Mouse (Mus musculus) MEL (cell line): Measurements from ENCODE around the gene Hpn. TPM values are rescaled to one million over a fixed set of nuclear protein-coding genes. Genes with fewer than 3 reads are reported as not detected.

Experiments
- DNase-seq: peaks from one replicate; pipeline ENCODE4 v3.0.0; 2011; ENCODE audit warnings: low read depth, low spot score
- H3K27ac ChIP-seq: 2 replicates; pipeline ENCODE4 v1.5.1; 2012; ENCODE audit warnings: low read depth, mild to moderate bottlenecking, control low read depth, low read length, moderate library complexity; ENCODE audit not compliant: control insufficient read depth
- H3K27me3 ChIP-seq, 2 experiments: fragments of 150-350 bp in 1 of 2; sonication (generic) in 1 of 2; 2 replicates each; pipeline ENCODE4 v1.6.1; 2012; ENCODE audit warnings: low read length in 2 of 2, mild to moderate bottlenecking in 2 of 2, improper control_type of control experiment in 1 of 2, moderate library complexity in 1 of 2; ENCODE audit not compliant: insufficient read depth in 2 of 2, control insufficient read depth in 1 of 2
- H3K36me3 ChIP-seq, 2 experiments: 2 replicates each; pipeline ENCODE4 v1.6.1; 2012 to 2014; ENCODE audit warnings: low read length in 2 of 2, improper control_type of control experiment in 1 of 2, inconsistent platforms in 1 of 2, mild to moderate bottlenecking in 1 of 2; ENCODE audit not compliant: insufficient read depth in 2 of 2, control insufficient read depth in 1 of 2
- H3K4me1 ChIP-seq, 2 experiments: fragments of 150-350 bp in 1 of 2; sonication (generic) in 1 of 2; 2 replicates each; pipeline ENCODE4 v1.6.1; 2012; ENCODE audit warnings: low read length in 2 of 2, improper control_type of control experiment in 1 of 2, mild to moderate bottlenecking in 1 of 2; ENCODE audit not compliant: insufficient read depth in 2 of 2, control insufficient read depth in 1 of 2
- H3K4me3 ChIP-seq, 2 experiments: fragments of 150-350 bp in 1 of 2; sonication (generic) in 1 of 2; 2 replicates each; pipeline ENCODE4 v1.5.1; 2012; ENCODE audit warnings: low read depth in 2 of 2, low read length in 2 of 2, mild to moderate bottlenecking in 2 of 2, moderate library complexity in 2 of 2, control low read depth in 1 of 2, improper control_type of control experiment in 1 of 2; ENCODE audit not compliant: control insufficient read depth in 1 of 2, insufficient read depth in 1 of 2
- H3K79me2 ChIP-seq: 2 replicates; pipeline ENCODE4 v1.6.1; 2012; ENCODE audit warnings: mild to moderate bottlenecking, low read length, moderate library complexity; ENCODE audit not compliant: control insufficient read depth, poor library complexity, insufficient read depth
- H3K9ac ChIP-seq: 2 replicates; pipeline ENCODE4 v1.6.1; 2012; ENCODE audit warnings: low read depth, mild to moderate bottlenecking, control low read depth, low read length, moderate library complexity; ENCODE audit not compliant: control insufficient read depth, poor library complexity, severe bottlenecking
- H3K9me3 ChIP-seq: fragments of 150-350 bp; sonication (generic); replicated peaks from 2 replicates; pipeline ENCODE4 v1.6.1; 2012; ENCODE audit warnings: mild to moderate bottlenecking, low read length, improper control_type of control experiment, moderate library complexity; ENCODE audit not compliant: insufficient read depth
- BHLHE40 ChIP-seq: IDR thresholded peaks from 2 replicates; pipeline ENCODE4 v1.6.1; 2012; ENCODE audit warnings: low read depth, mild to moderate bottlenecking, inconsistent platforms, low read length, improper control_type of control experiment, borderline replicate concordance
- CHD1 ChIP-seq: IDR thresholded peaks from 2 replicates; pipeline ENCODE4 v1.6.1; 2012; ENCODE audit warnings: low read depth, mild to moderate bottlenecking, inconsistent platforms, low read length, improper control_type of control experiment
- E2F4 ChIP-seq: IDR thresholded peaks from 2 replicates; pipeline ENCODE4 v1.6.1; 2011; ENCODE audit warnings: low read depth, low read length, improper control_type of control experiment, borderline replicate concordance
- ELF1 ChIP-seq: IDR thresholded peaks from 2 replicates; pipeline ENCODE4 v1.6.1; 2014; ENCODE audit warnings: low read depth, mild to moderate bottlenecking, inconsistent platforms, low read length, improper control_type of control experiment, moderate library complexity
- EP300 ChIP-seq, 2 experiments: IDR thresholded peaks; 2 replicates each; pipeline ENCODE4 v1.6.1; 2011; ENCODE audit warnings: improper control_type of control experiment in 2 of 2, low read length in 2 of 2, low read depth in 1 of 2, mild to moderate bottlenecking in 1 of 2
- HCFC1 ChIP-seq: IDR thresholded peaks from 2 replicates; pipeline ENCODE4 v1.6.1; 2012; ENCODE audit warnings: low read depth, mild to moderate bottlenecking, inconsistent platforms, low read length, improper control_type of control experiment, moderate library complexity
- MAFK ChIP-seq: IDR thresholded peaks from 2 replicates; pipeline ENCODE4 v1.6.1; 2011; ENCODE audit warnings: low read depth, mild to moderate bottlenecking, low read length, improper control_type of control experiment, borderline replicate concordance
- MAZ ChIP-seq: IDR thresholded peaks from 2 replicates; pipeline ENCODE4 v1.6.1; 2012; ENCODE audit warnings: low read depth, mild to moderate bottlenecking, inconsistent platforms, low read length, improper control_type of control experiment
- MEF2A ChIP-seq: IDR thresholded peaks from 2 replicates; pipeline ENCODE4 v1.6.1; 2014; ENCODE audit warnings: low read depth, mild to moderate bottlenecking, inconsistent platforms, low read length, improper control_type of control experiment; ENCODE audit not compliant: poor library complexity, insufficient replicate concordance, severe bottlenecking; ENCODE audit errors: extremely low read depth
- MXI1 ChIP-seq: IDR thresholded peaks from 2 replicates; pipeline ENCODE4 v1.6.1; 2011; ENCODE audit warnings: mild to moderate bottlenecking, low read depth, low read length, improper control_type of control experiment
- MYB ChIP-seq: IDR thresholded peaks from 2 replicates; pipeline ENCODE4 v1.6.1; 2011; ENCODE audit warnings: mild to moderate bottlenecking, low read depth, low read length, improper control_type of control experiment
- POLR2A ChIP-seq, 2 experiments: IDR thresholded peaks; 2 replicates each; pipeline ENCODE4 v1.6.1; 2011 to 2012; ENCODE audit warnings: low read length in 2 of 2, mild to moderate bottlenecking in 2 of 2, control low read depth in 1 of 2, improper control_type of control experiment in 1 of 2, low read depth in 1 of 2, moderate library complexity in 1 of 2; ENCODE audit not compliant: control insufficient read depth in 1 of 2, insufficient read depth in 1 of 2, poor library complexity in 1 of 2
- POLR2AphosphoS2 ChIP-seq: IDR thresholded peaks from 2 replicates; pipeline ENCODE4 v1.6.1; 2011; ENCODE audit warnings: low read length, improper control_type of control experiment
- RAD21 ChIP-seq: IDR thresholded peaks from 2 replicates; pipeline ENCODE4 v1.6.1; 2011; ENCODE audit warnings: mild to moderate bottlenecking, low read depth, low read length, improper control_type of control experiment
- RCOR1 ChIP-seq: IDR thresholded peaks from 2 replicates; pipeline ENCODE4 v1.6.1; 2012; ENCODE audit warnings: low read depth, mild to moderate bottlenecking, inconsistent platforms, low read length, improper control_type of control experiment
- SIN3A ChIP-seq: IDR thresholded peaks from 2 replicates; pipeline ENCODE4 v1.6.1; 2012; ENCODE audit warnings: low read length, improper control_type of control experiment, inconsistent platforms
- SMC3 ChIP-seq: IDR thresholded peaks from 2 replicates; pipeline ENCODE4 v1.6.1; 2011; ENCODE audit warnings: low read depth, low read length, improper control_type of control experiment
- TAL1 ChIP-seq: IDR thresholded peaks from 2 replicates; pipeline ENCODE4 v1.6.1; 2012; ENCODE audit warnings: mild to moderate bottlenecking, inconsistent platforms, low read length, moderate library complexity, mixed read lengths
- TBP ChIP-seq: IDR thresholded peaks from 2 replicates; pipeline ENCODE4 v1.8.0; 2011; ENCODE audit warnings: low read depth, low read length, improper control_type of control experiment
- TCF12 ChIP-seq: IDR thresholded peaks from 2 replicates; pipeline ENCODE4 v1.6.1; 2014; ENCODE audit warnings: low read depth, mild to moderate bottlenecking, inconsistent platforms, low read length, improper control_type of control experiment, moderate library complexity
- UBTF ChIP-seq: IDR thresholded peaks from 2 replicates; pipeline ENCODE4 v1.6.1; 2012; ENCODE audit warnings: low read depth, mild to moderate bottlenecking, inconsistent platforms, low read length, improper control_type of control experiment, moderate library complexity, borderline replicate concordance; ENCODE audit not compliant: insufficient read depth
- ZC3H11A ChIP-seq: IDR thresholded peaks from 2 replicates; pipeline ENCODE4 v1.6.1; 2012; ENCODE audit warnings: low read depth, mild to moderate bottlenecking, inconsistent platforms, low read length, improper control_type of control experiment
- ZKSCAN1 ChIP-seq: IDR thresholded peaks from 2 replicates; pipeline ENCODE4 v1.6.1; 2012; ENCODE audit warnings: low read depth, mild to moderate bottlenecking, inconsistent platforms, low read length, improper control_type of control experiment, moderate library complexity
- ZMIZ1 ChIP-seq: IDR thresholded peaks from 2 replicates; pipeline ENCODE4 v1.6.1; 2012; ENCODE audit warnings: low read depth, mild to moderate bottlenecking, inconsistent platforms, low read length, improper control_type of control experiment, moderate library complexity
- ZNF384 ChIP-seq: IDR thresholded peaks from 2 replicates; pipeline ENCODE4 v1.6.1; 2012; ENCODE audit warnings: low read depth, mild to moderate bottlenecking, inconsistent platforms, low read length, improper control_type of control experiment
- polyA plus RNA-seq, 2 experiments: library from polyadenylated mRNA; stranded (reverse) in 1 of 2; unstranded in 1 of 2; fragments of >175 nt in 1 of 2; fragments of >200 nt in 1 of 2; gene quantifications; 2 replicates each; pipeline versions ENCODE4 v1.2.1 to v1.2.4; 2012; ENCODE audit warnings: low replicate concordance in 2 of 2, low read depth in 1 of 2; ENCODE audit not compliant: insufficient read length in 2 of 2, insufficient read depth in 1 of 2, missing spikeins in 1 of 2
- total RNA-seq: library from RNA; depleted of rRNA; stranded (reverse); fragments of 300-350 nt; gene quantifications from 2 replicates; pipeline ENCODE4 v1.2.3, GENCODE M21; 2012

The Hpn gene
- total and polyA plus RNA-seq, 3 experiments: 1.1 to 1.6 TPM; not detected in 1

GRCm38 (mm10) chr7:31151301-31152241, 36.5 kb upstream of the Hpn start:
- H3K4me1 ChIP-seq: peaks cover 0 to 30% of the 10 kb centered on the region in 2 experiments; a peak in 3 of 4 replicates

GRCm38 (mm10) chr7:31150566-31151300, 35.6 kb upstream of the Hpn start:
- TF ChIP-seq ELF1 (peak; percentile 16; the same call in 1 of the 2 replicates), ZMIZ1 (peak; percentile 20; the same call in 1 of the 2 replicates), MEF2A (no peak), EP300 (IDR thresholded peaks at IDR 0.05; ENCODE audit: low read depth in 1 of 2, low read length in 2 of 2) (no peak), POLR2A (IDR thresholded peaks at IDR 0.05; ENCODE audit: control insufficient read depth in 1 of 2, insufficient read depth in 1 of 2, low read depth in 1 of 2, low read length in 2 of 2, poor library complexity in 1 of 2) (peak; percentile 60 to 67; a peak in 2 of 4 replicates), ZC3H11A (no peak), MXI1 (peak; percentile 53), MAZ (peak; percentile 92), RAD21 (no peak), UBTF (0 out of 2 replicates have a peak, but pooled peaks have one; percentile 61)
- H3K36me3 ChIP-seq: peaks cover 0 to 9% of the 10 kb centered on the region in 2 experiments; a peak in 2 of 4 replicates
- peak overlapping the region; percentile 80 to 98 for H3K4me3 ChIP-seq
- H3K27ac ChIP-seq: peak overlapping the region; percentile 82
- H3K4me1 ChIP-seq: peaks cover 0 to 27% of the 10 kb centered on the region in 2 experiments; a peak in 3 of 4 replicates
- H3K9me3 ChIP-seq: no peaks in the 10 kb centered on the region
- DNase-seq: peak; percentile 84
- no peaks in the 10 kb centered on the region for H3K27me3 ChIP-seq
- peaks cover 23% of the 10 kb centered on the region for H3K79me2 ChIP-seq
- peak overlapping the region; percentile 93 for H3K9ac ChIP-seq

More at GRCm38 (mm10) chr7:31151301-31152241, 36.5 kb upstream of the Hpn start:
- H3K36me3 ChIP-seq: peaks cover 0 to 9% of the 10 kb centered on the region in 2 experiments; a peak in 2 of 4 replicates
- DNase-seq: peak; percentile 87
- no peaks in the 10 kb centered on the region for H3K27me3 ChIP-seq
- H3K4me3 ChIP-seq: peak overlapping the region; percentile 80 to 98
- H3K9ac ChIP-seq: peak overlapping the region; percentile 93
- H3K9me3 ChIP-seq: no peaks in the 10 kb centered on the region
- no peak for TF ChIP-seq MAFK
- 0 out of 2 replicates have a peak, but pooled peaks have one; percentile 18 for TF ChIP-seq E2F4
- TF ChIP-seq ELF1: peak; percentile 41; the same call in 1 of the 2 replicates
- 0 out of 2 replicates have a peak, but pooled peaks have one; percentile 30 for TF ChIP-seq BHLHE40
- peak; percentile 65 to 69 for TF ChIP-seq POLR2A (IDR thresholded peaks at IDR 0.05; ENCODE audit: control insufficient read depth in 1 of 2, insufficient read depth in 1 of 2, low read depth in 1 of 2, low read length in 2 of 2, poor library complexity in 1 of 2)
- 0 out of 2 replicates have a peak, but pooled peaks have one; percentile 21 for TF ChIP-seq ZMIZ1
- 0 out of 4 replicates have a peak, but pooled peaks have one; percentile 2 to 13 for TF ChIP-seq EP300 (IDR thresholded peaks at IDR 0.05; ENCODE audit: low read depth in 1 of 2, low read length in 2 of 2)
- no peak for TF ChIP-seq TAL1
- TF ChIP-seq ZKSCAN1: no peak
- peak; percentile 70 for TF ChIP-seq ZNF384
- TF ChIP-seq CHD1: 0 out of 2 replicates have a peak, but pooled peaks have one; percentile 52
- TF ChIP-seq MAZ: peak; percentile 1
- TF ChIP-seq TCF12: no peak; the same call in none of the 2 replicates
- TF ChIP-seq SIN3A: peak; percentile 19; the same call in 1 of the 2 replicates
- no peak for TF ChIP-seq TBP
- TF ChIP-seq HCFC1: peak; percentile 62; the same call in 1 of the 2 replicates
- TF ChIP-seq MEF2A: no peak
- TF ChIP-seq POLR2AphosphoS2: no peak
- TF ChIP-seq RAD21: no peak
- 0 out of 2 replicates have a peak, but pooled peaks have one; percentile 4 for TF ChIP-seq MXI1
- no peak for TF ChIP-seq MYB
- TF ChIP-seq RCOR1: no peak
- no peak for TF ChIP-seq SMC3
- TF ChIP-seq, all 39 proteins: peak for 12
- H3K79me2 ChIP-seq: peaks cover 23% of the 10 kb centered on the region
- peak overlapping the region; percentile 82 for H3K27ac ChIP-seq
